Mouse (Mus musculus): ENCODE measurements around the gene Ryr2.

GRCm38 (mm10) chr13:12074897-12075296, 31.8 kb downstream of the Ryr2 start:
- TF ChIP-seq HCFC1 (IDR thresholded peaks at IDR 0.05; ENCODE audit: borderline replicate concordance, insufficient read depth, low read length) (no peak), CHD2 (IDR thresholded peaks at IDR 0.05; ENCODE audit: low read depth, low read length) (no peak)
